Mouse (Mus musculus): ENCODE measurements around the gene Ntm. TPM values are rescaled to one million over a fixed set of nuclear protein-coding genes. Genes with fewer than 3 reads are reported as not detected.

Gene Ntm
- polyA plus RNA-seq, 1 experiment from 2014 or later = 160 TPM

DNA sequence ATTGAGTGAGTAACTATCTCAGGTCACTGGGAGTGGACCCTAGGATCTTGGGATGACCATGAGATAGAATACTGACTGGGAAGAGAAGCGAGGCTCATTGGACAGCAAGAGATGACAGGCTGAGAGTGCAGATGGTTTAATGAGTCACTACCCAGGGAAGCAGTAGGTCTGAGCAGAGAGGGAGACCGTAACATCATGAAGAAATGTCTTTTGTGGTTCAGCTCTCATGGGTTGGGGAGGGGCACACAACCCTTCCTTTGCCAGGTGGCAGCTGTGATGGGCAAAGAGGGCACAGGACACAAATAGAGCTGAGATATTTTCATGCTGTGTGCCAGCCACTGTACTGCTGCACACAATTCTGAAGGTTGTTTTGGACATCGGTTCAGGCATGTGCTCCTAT, 724.0 kb downstream of the Ntm start:
- no peaks in the 10 kb centered on the region for H3K9me3 ChIP-seq (ENCODE audit: control insufficient read depth, low read length)
- H3K4me1 ChIP-seq (ENCODE audit: control insufficient read depth, insufficient read depth, low read length) = 0 out of 2 replicates have a peak, but pooled peaks cover 4% of the 10 kb centered on the region
- 95% methylated on average over 3 of the region's 3 CpGs for WGBS
- no peaks in the 10 kb centered on the region for H3K36me3 ChIP-seq (ENCODE audit: control insufficient read depth, insufficient read depth, low read length)
- ATAC-seq (ENCODE audit: low FRiP score, low TSS enrichment) (no peak), DNase-seq (no peak)
- H3K27ac ChIP-seq (replicated peaks; ENCODE audit: low read depth, low read length) = no peak overlapping the region
- H3K4me3 ChIP-seq (replicated peaks; ENCODE audit: low read depth, low read length) = no peak overlapping the region
- H3K27me3 ChIP-seq (ENCODE audit: control insufficient read depth, insufficient read depth, low read length) = no peaks in the 10 kb centered on the region
- H3K9ac ChIP-seq (replicated peaks; ENCODE audit: low read length) = no peak overlapping the region
- no peak overlapping the region for H3K4me2 ChIP-seq (ENCODE audit: low read length)

DNA sequence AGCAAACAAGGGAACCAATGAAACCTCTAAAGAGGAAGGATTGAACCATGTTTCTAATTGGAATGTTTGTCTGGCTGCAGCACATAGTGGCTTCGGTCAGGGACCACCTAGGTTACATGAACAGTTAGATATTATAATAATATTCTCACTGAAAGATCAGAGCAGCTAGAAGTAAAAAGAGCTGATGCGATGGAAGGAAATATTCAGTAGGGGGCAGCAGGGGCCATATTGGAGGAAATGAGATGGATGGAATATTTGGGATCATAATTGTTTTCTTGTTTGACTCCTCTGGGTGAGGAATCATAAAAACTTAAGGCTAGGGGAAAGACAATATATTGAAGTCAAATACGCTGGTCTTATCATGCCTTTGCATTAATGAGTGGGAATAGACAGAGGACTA, 726.2 kb downstream of the Ntm start:
- no peak overlapping the region for H3K4me2 ChIP-seq (ENCODE audit: low read length)
- H3K4me1 ChIP-seq (ENCODE audit: control insufficient read depth, insufficient read depth, low read length) = no peaks in the 10 kb centered on the region
- H3K27ac ChIP-seq (replicated peaks; ENCODE audit: low read depth, low read length) = no peak overlapping the region
- no peaks in the 10 kb centered on the region for H3K36me3 ChIP-seq (ENCODE audit: control insufficient read depth, insufficient read depth, low read length)
- ATAC-seq (ENCODE audit: low FRiP score, low TSS enrichment) (no peak), DNase-seq (no peak)
- H3K9ac ChIP-seq (replicated peaks; ENCODE audit: low read length) = no peak overlapping the region
- 93% methylated on average over 3 of the region's 3 CpGs for WGBS
- H3K9me3 ChIP-seq (ENCODE audit: control insufficient read depth, low read length) = no peaks in the 10 kb centered on the region
- no peak overlapping the region for H3K4me3 ChIP-seq (replicated peaks; ENCODE audit: low read depth, low read length)
- H3K27me3 ChIP-seq (ENCODE audit: control insufficient read depth, insufficient read depth, low read length) = no peaks in the 10 kb centered on the region

- Histone ChIP-seq H3K27ac (replicated peaks; ENCODE audit: low read depth, low read length) (no peak overlapping the region), H3K4me1 (ENCODE audit: control insufficient read depth, insufficient read depth, low read length) (peaks cover 5% of the 10 kb centered on the region; the same call in 1 of the 2 replicates), H3K4me3 (replicated peaks; ENCODE audit: low read depth, low read length) (no peak overlapping the region), H3K9ac (replicated peaks; ENCODE audit: low read length) (no peak overlapping the region), H3K36me3 (ENCODE audit: control insufficient read depth, insufficient read depth, low read length) (no peaks in the 10 kb centered on the region), H3K27me3 (ENCODE audit: control insufficient read depth, insufficient read depth, low read length) (no peaks in the 10 kb centered on the region), H3K4me2 (ENCODE audit: low read length) (no peak overlapping the region), H3K9me3 (ENCODE audit: control insufficient read depth, low read length) (no peaks in the 10 kb centered on the region)
- WGBS = 87% methylated on average over 4 of the region's 4 CpGs
- DNase-seq (no peak), ATAC-seq (ENCODE audit: low FRiP score, low TSS enrichment) (no peak)
Measured at GRCm38 (mm10) chr9:29227747-29228146, 735.2 kb downstream of the Ntm start.

GRCm38 (mm10) chr9:29222915-29223545, 739.9 kb downstream of the Ntm start:
- Histone ChIP-seq H3K9ac (replicated peaks; ENCODE audit: low read length) (no peak overlapping the region), H3K4me1 (ENCODE audit: control insufficient read depth, insufficient read depth, low read length) (peaks cover 14% of the 10 kb centered on the region; the same call in 1 of the 2 replicates), H3K4me2 (ENCODE audit: low read length) (no peak overlapping the region), H3K27ac (replicated peaks; ENCODE audit: low read depth, low read length) (0 out of 2 replicates have a peak overlapping the region, but pooled peaks have one; percentile 20), H3K36me3 (ENCODE audit: control insufficient read depth, insufficient read depth, low read length) (no peaks in the 10 kb centered on the region), H3K9me3 (ENCODE audit: control insufficient read depth, low read length) (no peaks in the 10 kb centered on the region), H3K27me3 (ENCODE audit: control insufficient read depth, insufficient read depth, low read length) (no peaks in the 10 kb centered on the region), H3K4me3 (replicated peaks; ENCODE audit: low read depth, low read length) (no peak overlapping the region)
- WGBS = 50% methylated on average over 10 of the region's 10 CpGs
- ATAC-seq (ENCODE audit: low FRiP score, low TSS enrichment) = no peak
- no peak for DNase-seq

- no peak overlapping the region for H3K9ac ChIP-seq (replicated peaks; ENCODE audit: low read length)
- DNase-seq (no peak), ATAC-seq (ENCODE audit: low FRiP score, low TSS enrichment) (no peak)
- no peaks in the 10 kb centered on the region for H3K27me3 ChIP-seq (ENCODE audit: control insufficient read depth, insufficient read depth, low read length)
- no peak overlapping the region for H3K27ac ChIP-seq (replicated peaks; ENCODE audit: low read depth, low read length)
- no peaks in the 10 kb centered on the region for H3K9me3 ChIP-seq (ENCODE audit: control insufficient read depth, low read length)
- 43% methylated on average over 5 of the region's 5 CpGs for WGBS
- peaks cover 14% of the 10 kb centered on the region; the same call in 1 of the 2 replicates for H3K4me1 ChIP-seq (ENCODE audit: control insufficient read depth, insufficient read depth, low read length)
- no peak overlapping the region for H3K4me2 ChIP-seq (ENCODE audit: low read length)
- no peaks in the 10 kb centered on the region for H3K36me3 ChIP-seq (ENCODE audit: control insufficient read depth, insufficient read depth, low read length)
- no peak overlapping the region for H3K4me3 ChIP-seq (replicated peaks; ENCODE audit: low read depth, low read length)
Measured at GRCm38 (mm10) chr9:29220941-29221615, 741.9 kb downstream of the Ntm start.

DNA sequence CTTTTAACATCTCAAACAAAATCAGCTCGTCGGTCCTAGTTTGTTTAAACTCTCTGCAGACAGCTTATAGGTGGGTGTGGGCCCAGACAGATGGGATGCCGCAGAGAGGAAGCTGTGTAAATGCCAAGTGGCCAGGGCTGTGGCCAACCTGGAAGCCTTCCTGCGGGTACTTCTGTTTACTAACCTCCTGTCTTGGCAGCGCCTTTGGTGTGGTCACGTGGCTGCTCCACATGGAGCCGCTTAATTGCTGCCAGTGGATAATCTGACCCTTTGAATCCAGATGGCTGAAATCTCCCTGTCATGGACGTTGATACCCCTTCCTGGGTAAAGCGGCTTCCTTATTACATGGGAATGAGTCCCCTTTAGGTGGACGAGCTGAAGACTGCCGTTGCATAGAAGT, 742.4 kb downstream of the Ntm start:
- peaks cover 14% of the 10 kb centered on the region; the same call in 1 of the 2 replicates for H3K4me1 ChIP-seq (ENCODE audit: control insufficient read depth, insufficient read depth, low read length)
- H3K27me3 ChIP-seq (ENCODE audit: control insufficient read depth, insufficient read depth, low read length) = no peaks in the 10 kb centered on the region
- H3K9ac ChIP-seq (replicated peaks; ENCODE audit: low read length) = no peak overlapping the region
- ATAC-seq (ENCODE audit: low FRiP score, low TSS enrichment) (0 out of 2 replicates have a peak, but pooled peaks have one; percentile 46), DNase-seq (peak; percentile 38)
- no peak overlapping the region for H3K27ac ChIP-seq (replicated peaks; ENCODE audit: low read depth, low read length)
- WGBS = 47% methylated on average over 11 of the region's 11 CpGs
- H3K4me3 ChIP-seq (replicated peaks; ENCODE audit: low read depth, low read length) = no peak overlapping the region
- H3K4me2 ChIP-seq (ENCODE audit: low read length) = no peak overlapping the region
- H3K36me3 ChIP-seq (ENCODE audit: control insufficient read depth, insufficient read depth, low read length) = no peaks in the 10 kb centered on the region
- no peaks in the 10 kb centered on the region for H3K9me3 ChIP-seq (ENCODE audit: control insufficient read depth, low read length)

GRCm38 (mm10) chr9:29217951-29218350, 745.0 kb downstream of the Ntm start:
- no peak for DNase-seq
- Histone ChIP-seq H3K36me3 (ENCODE audit: control insufficient read depth, insufficient read depth, low read length) (no peaks in the 10 kb centered on the region), H3K4me3 (replicated peaks; ENCODE audit: low read depth, low read length) (no peak overlapping the region), H3K9me3 (ENCODE audit: control insufficient read depth, low read length) (no peaks in the 10 kb centered on the region), H3K4me1 (ENCODE audit: control insufficient read depth, insufficient read depth, low read length) (peaks cover 11% of the 10 kb centered on the region; the same call in 1 of the 2 replicates), H3K9ac (replicated peaks; ENCODE audit: low read length) (no peak overlapping the region), H3K4me2 (ENCODE audit: low read length) (no peak overlapping the region), H3K27ac (replicated peaks; ENCODE audit: low read depth, low read length) (no peak overlapping the region), H3K27me3 (ENCODE audit: control insufficient read depth, insufficient read depth, low read length) (no peaks in the 10 kb centered on the region)
- no peak for ATAC-seq (ENCODE audit: low FRiP score, low TSS enrichment)
- 81% methylated on average over 7 of the region's 7 CpGs for WGBS

DNA sequence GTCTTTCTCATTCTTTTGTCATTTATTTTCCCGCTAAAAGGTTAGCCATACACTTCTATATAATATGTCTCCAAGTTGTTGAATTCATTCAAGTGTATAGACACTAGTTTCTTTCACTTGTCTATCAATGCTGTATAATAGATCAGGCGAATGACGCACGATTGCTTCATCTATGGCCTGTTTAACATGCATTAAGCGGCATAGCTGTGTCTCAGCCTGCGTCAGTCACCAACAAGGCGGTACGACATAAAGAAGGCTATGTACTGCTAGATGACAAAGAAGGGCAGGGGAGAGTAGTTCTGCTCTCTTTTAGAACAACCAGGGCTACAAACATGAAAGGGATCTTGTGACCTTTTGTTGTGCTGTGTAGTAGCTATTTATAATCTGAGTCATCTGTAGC, 746.4 kb downstream of the Ntm start:
- no peak overlapping the region for H3K4me3 ChIP-seq (replicated peaks; ENCODE audit: low read depth, low read length)
- ATAC-seq (ENCODE audit: low FRiP score, low TSS enrichment) = no peak
- H3K9me3 ChIP-seq (ENCODE audit: control insufficient read depth, low read length) = no peaks in the 10 kb centered on the region
- no peak overlapping the region for H3K9ac ChIP-seq (replicated peaks; ENCODE audit: low read length)
- H3K4me2 ChIP-seq (ENCODE audit: low read length) = no peak overlapping the region
- WGBS = 37% methylated on average over 8 of the region's 8 CpGs
- peak; percentile 25 for DNase-seq
- no peaks in the 10 kb centered on the region for H3K27me3 ChIP-seq (ENCODE audit: control insufficient read depth, insufficient read depth, low read length)
- H3K36me3 ChIP-seq (ENCODE audit: control insufficient read depth, insufficient read depth, low read length) = no peaks in the 10 kb centered on the region
- no peak overlapping the region for H3K27ac ChIP-seq (replicated peaks; ENCODE audit: low read depth, low read length)
- 0 out of 2 replicates have a peak, but pooled peaks cover 9% of the 10 kb centered on the region for H3K4me1 ChIP-seq (ENCODE audit: control insufficient read depth, insufficient read depth, low read length)

GRCm38 (mm10) chr9:29215796-29216195, 747.1 kb downstream of the Ntm start:
- Histone ChIP-seq H3K9ac (replicated peaks; ENCODE audit: low read length) (no peak overlapping the region), H3K4me3 (replicated peaks; ENCODE audit: low read depth, low read length) (no peak overlapping the region), H3K4me2 (ENCODE audit: low read length) (no peak overlapping the region), H3K36me3 (ENCODE audit: control insufficient read depth, insufficient read depth, low read length) (no peaks in the 10 kb centered on the region), H3K4me1 (ENCODE audit: control insufficient read depth, insufficient read depth, low read length) (0 out of 2 replicates have a peak, but pooled peaks cover 4% of the 10 kb centered on the region), H3K9me3 (ENCODE audit: control insufficient read depth, low read length) (no peaks in the 10 kb centered on the region), H3K27me3 (ENCODE audit: control insufficient read depth, insufficient read depth, low read length) (no peaks in the 10 kb centered on the region), H3K27ac (replicated peaks; ENCODE audit: low read depth, low read length) (no peak overlapping the region)
- ATAC-seq (ENCODE audit: low FRiP score, low TSS enrichment) = no peak
- DNase-seq = no peak
- WGBS = 88% methylated on average over 2 of the region's 2 CpGs

Measured in midbrain, embryonic 14.5 days (tissue).